Mouse (Mus musculus): ENCODE data around the gene Gm15107.
"Not testable (repeated sequence)": the region's sequence is repeated elsewhere in the genome, so short reads cannot be mapped to it uniquely, and the experiment has no call there.

Gene Gm15107

GRCm38 (mm10) chrX:148180424-148180823 is at the start of gene Gm15107:
Gene Gm15107, plus strand, starts transcription at chrX:148180724.
- not testable (repeated sequence) for DNase-seq
